Mouse (Mus musculus): ENCODE measurements around the gene St3gal6. TPM values are rescaled to one million over a fixed set of nuclear protein-coding genes. Genes with fewer than 3 reads are reported as not detected.
"Not testable (repeated sequence)": the region's sequence is repeated elsewhere in the genome, so short reads cannot be mapped to it uniquely, and the experiment has no call there.

St3gal6 gene
- polyA plus RNA-seq, 1 experiment from 2014 or later = 23.5 TPM

GRCm38 (mm10) chr16:58470841-58471240 is 53.2 kb downstream of the St3gal6 start:
- peak overlapping the region; percentile 51; the same call in 1 of the 2 replicates for H3K27ac ChIP-seq (ENCODE audit: low read length)
- no peaks in the 10 kb centered on the region for H3K27me3 ChIP-seq (replicated peaks; ENCODE audit: control insufficient read depth, insufficient read depth, low read length)
- H3K4me2 ChIP-seq (ENCODE audit: low read depth, low read length) = no peak overlapping the region
- 0 out of 2 replicates have a peak, but pooled peaks cover 5% of the 10 kb centered on the region for H3K36me3 ChIP-seq (ENCODE audit: control insufficient read depth, insufficient read depth, low read length)
- H3K4me1 ChIP-seq (ENCODE audit: control insufficient read depth, insufficient read depth, low read length) = 0 out of 2 replicates have a peak, but pooled peaks cover 2% of the 10 kb centered on the region
- 74% methylated on average over 4 of the region's 4 CpGs for whole genome bisulfite sequencing
- H3K9ac ChIP-seq (ENCODE audit: low read depth, low read length) = no peak overlapping the region
- no peaks in the 10 kb centered on the region for H3K9me3 ChIP-seq (ENCODE audit: control insufficient read depth, low read length)
- H3K4me3 ChIP-seq (ENCODE audit: low read length) = no peak overlapping the region
- no peak for ATAC-seq

- 76% methylated on average over 8 of the region's 8 CpGs for WGBS
- H3K9ac ChIP-seq (ENCODE audit: low read depth, low read length) = no peak overlapping the region
- peak; percentile 85 for ATAC-seq
Observed at GRCm38 (mm10) chr16:58470061-58470460, 54.0 kb downstream of the St3gal6 start.

GRCm38 (mm10) chr16:58465412-58465811 is 58.6 kb downstream of the St3gal6 start:
- no peaks in the 10 kb centered on the region for H3K9me3 ChIP-seq (ENCODE audit: control insufficient read depth, low read length)
- ATAC-seq = no peak
- 0 out of 2 replicates have a peak, but pooled peaks cover 5% of the 10 kb centered on the region for H3K36me3 ChIP-seq (ENCODE audit: control insufficient read depth, insufficient read depth, low read length)
- H3K27me3 ChIP-seq (replicated peaks; ENCODE audit: control insufficient read depth, insufficient read depth, low read length) = no peaks in the 10 kb centered on the region
- H3K27ac ChIP-seq (ENCODE audit: low read length) = no peak overlapping the region
- H3K4me1 ChIP-seq (ENCODE audit: control insufficient read depth, insufficient read depth, low read length) = 0 out of 2 replicates have a peak, but pooled peaks cover 2% of the 10 kb centered on the region
- no peak overlapping the region for H3K4me2 ChIP-seq (ENCODE audit: low read depth, low read length)
- H3K4me3 ChIP-seq (ENCODE audit: low read length) = no peak overlapping the region
- H3K9ac ChIP-seq (ENCODE audit: low read depth, low read length) = no peak overlapping the region
- WGBS = 85% methylated on average over 9 of the region's 9 CpGs

More at GRCm38 (mm10) chr16:58470061-58470460, 54.0 kb downstream of the St3gal6 start:
- 0 out of 2 replicates have a peak, but pooled peaks cover 5% of the 10 kb centered on the region for H3K36me3 ChIP-seq (ENCODE audit: control insufficient read depth, insufficient read depth, low read length)
- H3K4me1 ChIP-seq (ENCODE audit: control insufficient read depth, insufficient read depth, low read length) = 0 out of 2 replicates have a peak, but pooled peaks cover 2% of the 10 kb centered on the region
- H3K4me3 ChIP-seq (ENCODE audit: low read length) = no peak overlapping the region
- no peak overlapping the region for H3K4me2 ChIP-seq (ENCODE audit: low read depth, low read length)
- no peaks in the 10 kb centered on the region for H3K9me3 ChIP-seq (ENCODE audit: control insufficient read depth, low read length)
- H3K27me3 ChIP-seq (replicated peaks; ENCODE audit: control insufficient read depth, insufficient read depth, low read length) = no peaks in the 10 kb centered on the region
- peak overlapping the region; percentile 1; the same call in 1 of the 2 replicates for H3K27ac ChIP-seq (ENCODE audit: low read length)

GRCm38 (mm10) chr16:58464051-58464450 is 60.0 kb downstream of the St3gal6 start:
- Histone ChIP-seq H3K4me2 (ENCODE audit: low read depth, low read length) (no peak overlapping the region), H3K27me3 (replicated peaks; ENCODE audit: control insufficient read depth, insufficient read depth, low read length) (no peaks in the 10 kb centered on the region), H3K9me3 (ENCODE audit: control insufficient read depth, low read length) (no peaks in the 10 kb centered on the region), H3K4me1 (ENCODE audit: control insufficient read depth, insufficient read depth, low read length) (0 out of 2 replicates have a peak, but pooled peaks cover 2% of the 10 kb centered on the region), H3K36me3 (ENCODE audit: control insufficient read depth, insufficient read depth, low read length) (0 out of 2 replicates have a peak, but pooled peaks cover 5% of the 10 kb centered on the region), H3K4me3 (ENCODE audit: low read length) (no peak overlapping the region), H3K9ac (ENCODE audit: low read depth, low read length) (no peak overlapping the region), H3K27ac (ENCODE audit: low read length) (no peak overlapping the region)
- no peak for ATAC-seq
- WGBS = 95% methylated on average over 14 of the region's 14 CpGs

GRCm38 (mm10) chr16:58462519-58462918 is 61.5 kb downstream of the St3gal6 start:
- no peak overlapping the region for H3K27ac ChIP-seq (ENCODE audit: low read length)
- no peak overlapping the region for H3K4me3 ChIP-seq (ENCODE audit: low read length)
- no peak overlapping the region for H3K9ac ChIP-seq (ENCODE audit: low read depth, low read length)
- 97% methylated on average over 2 of the region's 2 CpGs for WGBS
- H3K4me2 ChIP-seq (ENCODE audit: low read depth, low read length) = no peak overlapping the region
- 0 out of 2 replicates have a peak, but pooled peaks cover 5% of the 10 kb centered on the region for H3K36me3 ChIP-seq (ENCODE audit: control insufficient read depth, insufficient read depth, low read length)
- no peak for ATAC-seq
- H3K4me1 ChIP-seq (ENCODE audit: control insufficient read depth, insufficient read depth, low read length) = no peaks in the 10 kb centered on the region
- H3K27me3 ChIP-seq (replicated peaks; ENCODE audit: control insufficient read depth, insufficient read depth, low read length) = no peaks in the 10 kb centered on the region
- H3K9me3 ChIP-seq (ENCODE audit: control insufficient read depth, low read length) = no peaks in the 10 kb centered on the region

- 81% methylated on average over 2 of the region's 2 CpGs for WGBS
- Histone ChIP-seq H3K9ac (ENCODE audit: low read depth, low read length) (no peak overlapping the region), H3K27me3 (replicated peaks; ENCODE audit: control insufficient read depth, insufficient read depth, low read length) (no peaks in the 10 kb centered on the region), H3K27ac (ENCODE audit: low read length) (no peak overlapping the region), H3K9me3 (ENCODE audit: control insufficient read depth, low read length) (no peaks in the 10 kb centered on the region), H3K4me1 (ENCODE audit: control insufficient read depth, insufficient read depth, low read length) (no peaks in the 10 kb centered on the region), H3K4me2 (ENCODE audit: low read depth, low read length) (no peak overlapping the region), H3K36me3 (ENCODE audit: control insufficient read depth, insufficient read depth, low read length) (0 out of 2 replicates have a peak, but pooled peaks cover 2% of the 10 kb centered on the region), H3K4me3 (ENCODE audit: low read length) (no peak overlapping the region)
- no peak for ATAC-seq
Observed at GRCm38 (mm10) chr16:58461856-58462518, 62.1 kb downstream of the St3gal6 start.

- Histone ChIP-seq H3K4me3 (ENCODE audit: low read length) (no peak overlapping the region), H3K27ac (ENCODE audit: low read length) (no peak overlapping the region), H3K9me3 (ENCODE audit: control insufficient read depth, low read length) (no peaks in the 10 kb centered on the region), H3K27me3 (replicated peaks; ENCODE audit: control insufficient read depth, insufficient read depth, low read length) (no peaks in the 10 kb centered on the region), H3K4me2 (ENCODE audit: low read depth, low read length) (no peak overlapping the region), H3K4me1 (ENCODE audit: control insufficient read depth, insufficient read depth, low read length) (no peaks in the 10 kb centered on the region), H3K9ac (ENCODE audit: low read depth, low read length) (no peak overlapping the region), H3K36me3 (ENCODE audit: control insufficient read depth, insufficient read depth, low read length) (no peaks in the 10 kb centered on the region)
- WGBS = 78% methylated on average over 10 of the region's 10 CpGs
- ATAC-seq = no peak
Observed at GRCm38 (mm10) chr16:58460386-58460785, 63.7 kb downstream of the St3gal6 start.

- WGBS = 29% methylated on average over 3 of the region's 3 CpGs
- ATAC-seq = not testable (repeated sequence)
Observed at GRCm38 (mm10) chr16:58459966-58460365, 64.1 kb downstream of the St3gal6 start.

GRCm38 (mm10) chr16:58456991-58457390 is 67.1 kb downstream of the St3gal6 start:
- no peaks in the 10 kb centered on the region for H3K4me1 ChIP-seq (ENCODE audit: control insufficient read depth, insufficient read depth, low read length)
- no peak overlapping the region for H3K4me3 ChIP-seq (ENCODE audit: low read length)
- no peaks in the 10 kb centered on the region for H3K36me3 ChIP-seq (ENCODE audit: control insufficient read depth, insufficient read depth, low read length)
- no peak overlapping the region for H3K27ac ChIP-seq (ENCODE audit: low read length)
- no peak overlapping the region for H3K4me2 ChIP-seq (ENCODE audit: low read depth, low read length)
- H3K9me3 ChIP-seq (ENCODE audit: control insufficient read depth, low read length) = no peaks in the 10 kb centered on the region
- no peaks in the 10 kb centered on the region for H3K27me3 ChIP-seq (replicated peaks; ENCODE audit: control insufficient read depth, insufficient read depth, low read length)
- no peak for ATAC-seq
- WGBS = 78% methylated on average over 6 of the region's 6 CpGs
- H3K9ac ChIP-seq (ENCODE audit: low read depth, low read length) = no peak overlapping the region

More at GRCm38 (mm10) chr16:58459966-58460365, 64.1 kb downstream of the St3gal6 start:
- not testable (repeated sequence) for H3K4me2 ChIP-seq (ENCODE audit: low read depth, low read length); H3K4me3 ChIP-seq (ENCODE audit: low read length); H3K27ac ChIP-seq (ENCODE audit: low read length); H3K9ac ChIP-seq (ENCODE audit: low read depth, low read length); H3K27me3 ChIP-seq (replicated peaks; ENCODE audit: control insufficient read depth, insufficient read depth, low read length); H3K36me3 ChIP-seq (ENCODE audit: control insufficient read depth, insufficient read depth, low read length); H3K9me3 ChIP-seq (ENCODE audit: control insufficient read depth, low read length); H3K4me1 ChIP-seq (ENCODE audit: control insufficient read depth, insufficient read depth, low read length)

Measured in intestine, embryonic 16.5 days (tissue).